Mouse (Mus musculus) gastrocnemius, postnatal 14 days (tissue): ENCODE results near the gene Dedd2. TPM values are rescaled to one million over a fixed set of nuclear protein-coding genes. Genes with fewer than 3 reads are reported as not detected.

Source experiments
- DNase-seq: peaks from one replicate; pipeline ENCODE4 v3.0.0; 2021; ENCODE audit warnings: mixed read lengths
- intact Hi-C: fragments of 180-260 bp; cut with DNase I; formaldehyde crosslinking; loops from one replicate; pipeline ENCODE4 v1.15.1; 2025; ENCODE audit warnings: low total_unique reads
- total RNA-seq, 2 experiments: library from RNA; stranded (reverse); gene quantifications; 2 replicates each; pipeline ENCODE4 v1.2.3; 2021

Gene Dedd2
- total RNA-seq, 2 experiments from 2014 or later: 5.7 to 8.7 TPM

- no peak for DNase-seq
- intact Hi-C loops: no loop called here
Observed at GRCm38 (mm10) chr7:25222275-25222967, 2.0 kb upstream of the Dedd2 start.

- intact Hi-C loops: no loop called here
- DNase-seq: peak; percentile 98
Observed at GRCm38 (mm10) chr7:25221102-25221883, 878 bp upstream of the Dedd2 start, which contains the start of gene Zfp526. Gene Zfp526, plus strand, starts transcription at chr7:25221425.

GRCm38 (mm10) chr7:25219756-25220456 is 509 bp downstream of the Dedd2 start:
- intact Hi-C loops: no loop called here
- DNase-seq: peak; percentile 93

GRCm38 (mm10) chr7:25219416-25219750 is 1.0 kb downstream of the Dedd2 start:
- no peak for DNase-seq
- intact Hi-C loops: no loop called here

GRCm38 (mm10) chr7:25218705-25219415 is 1.6 kb downstream of the Dedd2 start:
- intact Hi-C loops: no loop called here
- DNase-seq: peak; percentile 52

- intact Hi-C loops: no loop called here
- no peak for DNase-seq
Observed at GRCm38 (mm10) chr7:25217653-25218395, 2.6 kb downstream of the Dedd2 start.

- intact Hi-C loops: no loop called here
- no peak for DNase-seq
Observed at GRCm38 (mm10) chr7:25214172-25214571, 6.2 kb downstream of the Dedd2 start.

- intact Hi-C loops: no loop called here
- no peak for DNase-seq
Observed at GRCm38 (mm10) chr7:25213099-25213498, 7.3 kb downstream of the Dedd2 start.

- intact Hi-C loops: no loop called here
- DNase-seq: peak; percentile 87
Observed at GRCm38 (mm10) chr7:25210482-25210881, 9.9 kb downstream of the Dedd2 start.

GRCm38 (mm10) chr7:25209161-25209622 is 11.2 kb downstream of the Dedd2 start:
- DNase-seq: no peak
- intact Hi-C loops: no loop called here

- DNase-seq: no peak
- intact Hi-C loops: no loop called here
Observed at GRCm38 (mm10) chr7:25206094-25206830, 14.2 kb downstream of the Dedd2 start.

- DNase-seq: no peak
- intact Hi-C loops: no loop called here
Observed at GRCm38 (mm10) chr7:25205355-25206093, 14.9 kb downstream of the Dedd2 start.

- intact Hi-C loops: no loop called here
- DNase-seq: no peak
Observed at GRCm38 (mm10) chr7:25203624-25204023, 16.8 kb downstream of the Dedd2 start.

- intact Hi-C loops: no loop called here
- no peak for DNase-seq
Observed at GRCm38 (mm10) chr7:25197384-25198018, 22.9 kb downstream of the Dedd2 start.

GRCm38 (mm10) chr7:25196107-25196506 is 24.3 kb downstream of the Dedd2 start:
- no peak for DNase-seq
- intact Hi-C loops: no loop called here

GRCm38 (mm10) chr7:25195148-25195547 is 25.3 kb downstream of the Dedd2 start:
- intact Hi-C loops: no loop called here
- DNase-seq: no peak

GRCm38 (mm10) chr7:25192110-25192509 is 28.3 kb downstream of the Dedd2 start:
- intact Hi-C loops: no loop called here
- DNase-seq: no peak
